Mouse (Mus musculus): ENCODE data around the gene Rnd3.

The Rnd3 gene

DNA sequence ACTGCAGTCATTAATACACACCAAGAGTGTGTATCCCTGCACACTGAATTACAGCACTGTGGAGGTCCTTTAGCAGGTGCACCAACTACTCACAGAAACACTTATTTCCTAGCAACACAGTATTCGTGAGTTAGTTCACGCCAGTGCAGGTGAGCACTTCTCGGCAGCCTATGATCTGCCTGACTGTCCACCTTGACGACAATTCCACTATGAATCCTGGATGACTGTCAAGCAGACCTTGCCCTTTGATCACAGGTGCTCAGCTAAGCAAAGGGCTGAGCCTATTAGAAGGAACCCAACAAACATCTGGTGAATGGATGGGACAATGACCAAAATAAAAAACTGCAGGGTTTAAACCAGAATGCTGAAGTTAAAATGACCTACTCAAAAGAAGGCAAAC, 20.8 kb downstream of the Rnd3 start:
- no peak for DNase-seq (ENCODE audit: low read depth, low spot score)

DNA sequence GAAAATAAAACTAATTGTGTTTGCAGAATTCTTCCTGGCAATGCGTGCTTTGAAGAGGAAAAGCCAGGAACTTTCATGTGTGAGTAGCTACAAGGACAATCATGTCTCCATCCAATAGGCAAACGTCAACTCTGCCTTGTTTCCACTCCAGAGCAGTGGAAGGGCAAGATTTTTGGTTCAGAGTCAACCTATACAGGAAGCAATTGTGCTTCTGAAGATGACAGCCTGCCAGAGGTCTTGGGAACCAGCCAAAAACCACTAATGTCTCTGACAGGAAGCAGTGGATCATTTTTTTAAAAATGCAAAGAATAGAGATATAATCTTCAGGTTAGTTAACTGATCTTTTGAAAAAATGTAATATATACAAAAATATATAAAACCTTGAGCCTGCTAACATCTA, 38.6 kb downstream of the Rnd3 start:
- no peak for DNase-seq (ENCODE audit: low read depth, low spot score)

DNA sequence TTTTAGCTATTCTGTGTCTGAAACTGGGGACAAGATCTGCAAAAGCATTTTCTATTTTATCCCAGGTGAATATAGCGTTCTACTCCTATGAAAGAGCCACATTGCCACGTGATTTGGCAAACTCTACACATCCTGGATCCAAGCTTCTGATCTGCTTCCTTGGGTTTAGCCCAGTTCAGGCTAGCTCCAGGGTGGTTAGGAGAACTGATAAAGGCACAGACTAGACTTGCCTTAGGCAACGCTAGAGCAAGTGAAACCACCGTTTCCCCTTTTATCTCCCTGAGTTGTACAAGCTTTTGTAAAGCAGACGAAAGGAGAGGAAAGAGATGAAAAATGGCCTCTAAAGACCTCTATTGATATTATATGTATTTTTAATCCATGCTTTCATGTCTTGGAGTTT, 40.3 kb downstream of the Rnd3 start:
- no peak for DNase-seq (ENCODE audit: low read depth, low spot score)

GRCm38 (mm10) chr2:51101187-51101586, 47.7 kb downstream of the Rnd3 start:
- DNase-seq (ENCODE audit: low read depth, low spot score): no peak

DNA sequence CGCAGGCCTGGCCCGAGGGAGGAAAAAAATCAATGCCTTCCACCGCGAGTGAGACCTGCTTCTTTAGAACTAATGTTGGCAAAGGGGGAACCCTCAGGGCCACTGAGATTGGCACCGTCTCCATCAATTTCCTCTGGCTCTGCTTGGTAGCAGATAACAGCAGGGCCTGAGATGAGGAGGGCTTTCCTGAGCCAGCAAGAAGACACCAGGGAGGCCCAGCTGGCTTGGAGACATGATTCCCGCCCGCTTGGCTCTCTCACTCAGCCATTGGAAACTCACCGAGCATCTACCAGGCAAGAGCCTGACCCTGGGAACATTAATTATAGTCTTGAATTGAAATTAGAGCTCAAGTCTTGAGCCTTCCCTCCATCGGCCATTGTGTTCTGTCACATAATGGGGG, 48.9 kb downstream of the Rnd3 start:
- no peak for DNase-seq (ENCODE audit: low read depth, low spot score)

GRCm38 (mm10) chr2:51099240-51099639, 49.7 kb downstream of the Rnd3 start:
- DNase-seq (ENCODE audit: low read depth, low spot score): no peak

GRCm38 (mm10) chr2:51090688-51091087, 58.2 kb downstream of the Rnd3 start:
- DNase-seq (ENCODE audit: low read depth, low spot score): no peak

DNA sequence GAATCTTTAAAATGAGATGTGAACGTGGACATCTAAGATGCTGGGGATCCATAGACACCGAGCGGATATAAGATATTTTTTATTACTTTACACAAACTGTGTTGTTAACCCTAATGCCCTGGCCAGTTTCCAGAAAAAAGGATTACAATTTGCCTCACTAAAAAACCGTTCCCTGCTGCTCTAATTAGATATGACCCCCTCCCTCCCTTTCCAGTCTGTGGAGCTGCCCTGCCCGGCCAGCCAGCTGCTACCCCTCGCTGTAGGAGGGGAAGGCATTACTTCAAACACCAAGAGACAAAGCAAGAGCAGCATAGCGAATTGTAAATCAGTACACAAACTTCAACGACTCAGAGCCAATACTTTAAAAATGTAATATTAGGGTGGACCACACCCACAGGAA, 58.9 kb downstream of the Rnd3 start:
- no peak for DNase-seq (ENCODE audit: low read depth, low spot score)

GRCm38 (mm10) chr2:51088843-51089573, 59.9 kb downstream of the Rnd3 start:
- no peak for DNase-seq (ENCODE audit: low read depth, low spot score)

- DNase-seq (ENCODE audit: low read depth, low spot score): no peak
Observed at GRCm38 (mm10) chr2:51088123-51088453, 60.8 kb downstream of the Rnd3 start.

GRCm38 (mm10) chr2:51087307-51088122, 61.4 kb downstream of the Rnd3 start:
- DNase-seq (ENCODE audit: low read depth, low spot score): no peak

DNA sequence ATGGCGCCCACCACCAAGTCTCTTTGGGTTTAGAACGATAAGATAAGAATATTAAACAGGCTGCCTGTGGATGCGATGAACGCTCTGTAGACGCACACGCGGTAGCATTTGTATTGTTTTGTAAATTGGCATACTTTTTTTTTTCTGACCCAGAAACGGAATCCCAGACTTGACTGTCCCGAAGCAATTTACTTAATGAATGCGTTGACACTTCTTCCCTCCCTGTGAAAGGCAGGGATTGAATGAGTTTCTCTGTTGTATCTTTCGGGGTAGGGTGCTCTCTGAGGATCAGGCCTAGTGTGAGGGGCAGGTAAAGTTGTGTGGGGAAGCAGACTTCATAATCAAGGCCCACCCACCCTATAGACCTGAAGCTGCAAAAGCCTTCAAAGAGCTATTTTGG, 63.8 kb downstream of the Rnd3 start:
- no peak for DNase-seq (ENCODE audit: low read depth, low spot score)

DNA sequence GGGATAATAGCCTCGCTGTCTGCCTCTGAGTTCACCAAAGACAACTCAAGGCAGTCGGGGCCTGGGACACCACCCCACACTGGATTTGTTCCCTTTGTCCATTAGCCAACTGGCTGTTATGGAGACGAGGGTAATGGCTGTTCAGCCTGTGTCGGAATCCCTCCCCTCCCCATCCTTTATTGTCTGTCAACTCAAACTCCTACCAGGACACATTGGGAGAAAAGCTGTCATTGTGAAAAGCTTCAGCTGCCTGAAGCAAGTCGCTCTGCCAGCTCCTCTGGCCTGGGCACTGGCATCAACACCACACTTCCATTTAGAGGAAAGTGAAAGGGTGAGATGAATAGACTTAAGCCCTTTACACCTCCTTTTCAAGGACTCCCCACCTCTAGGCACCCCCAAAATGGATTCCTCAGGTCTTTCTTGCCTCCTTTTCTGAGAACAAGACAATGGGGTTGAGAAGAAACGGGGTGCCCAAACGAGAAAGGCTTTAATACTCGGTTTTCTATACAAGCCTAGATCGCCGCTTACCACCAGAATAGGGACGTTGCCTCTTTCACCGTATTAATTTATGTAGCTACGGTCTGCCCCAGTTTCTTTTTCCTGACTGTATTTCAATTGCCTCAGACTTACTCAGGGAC, 66.1 kb downstream of the Rnd3 start:
- DNase-seq (ENCODE audit: low read depth, low spot score): no peak

Data from retina, adult 2 months (tissue).